Mouse (Mus musculus) limb, embryonic 10.5 days (tissue): ENCODE measurements around the gene Myh3. TPM values are rescaled to one million over a fixed set of nuclear protein-coding genes. Genes with fewer than 3 reads are reported as not detected.

Experiments used
- DNase-seq: peaks from one replicate; pipeline ENCODE4 v3.0.0-alpha.2; 2017; ENCODE audit warnings: low spot score
- H3K27ac ChIP-seq: fragments of 300-500 bp; sonication (generic); 2 replicates; pipeline ENCODE4 v1.5.1; 2016; ENCODE audit warnings: mild to moderate bottlenecking
- H3K27me3 ChIP-seq: fragments of 300-500 bp; sonication (generic); 2 replicates; pipeline ENCODE4 v1.6.1; 2016; ENCODE audit warnings: low read depth, mild to moderate bottlenecking; ENCODE audit not compliant: poor library complexity, severe bottlenecking
- H3K36me3 ChIP-seq: fragments of 300-500 bp; sonication (generic); 2 replicates; pipeline ENCODE4 v1.6.1; 2016; ENCODE audit warnings: mild to moderate bottlenecking, moderate library complexity
- H3K4me1 ChIP-seq: fragments of 300-500 bp; sonication (generic); 2 replicates; pipeline ENCODE4 v1.6.1; 2016
- H3K4me3 ChIP-seq: fragments of 300-500 bp; sonication (generic); 2 replicates; pipeline ENCODE4 v1.5.1; 2016; ENCODE audit warnings: mild to moderate bottlenecking, moderate library complexity
- H3K9me3 ChIP-seq: fragments of 300-500 bp; sonication (generic); replicated peaks from 2 replicates; pipeline ENCODE4 v1.6.1; 2016; ENCODE audit warnings: mild to moderate bottlenecking
- WGBS: fragments of 180-500 bp; shearing (Covaris S2); methylation state at CpG from one replicate; pipeline ENCODE4 v1.1.7; 2016; 5-methylcytosine and 5-hydroxymethylcytosine counted together
- polyA plus RNA-seq: library from polyadenylated mRNA; unstranded; fragments of >200 nt; fragmentation: Nextera tagmentation; extraction: Ambion mirVana; gene quantifications from 2 replicates; pipeline ENCODE4 v1.2.1, GENCODE M21; 2016

The Myh3 gene
- polyA plus RNA-seq, 1 experiment from 2014 or later: 0.78 TPM

DNA sequence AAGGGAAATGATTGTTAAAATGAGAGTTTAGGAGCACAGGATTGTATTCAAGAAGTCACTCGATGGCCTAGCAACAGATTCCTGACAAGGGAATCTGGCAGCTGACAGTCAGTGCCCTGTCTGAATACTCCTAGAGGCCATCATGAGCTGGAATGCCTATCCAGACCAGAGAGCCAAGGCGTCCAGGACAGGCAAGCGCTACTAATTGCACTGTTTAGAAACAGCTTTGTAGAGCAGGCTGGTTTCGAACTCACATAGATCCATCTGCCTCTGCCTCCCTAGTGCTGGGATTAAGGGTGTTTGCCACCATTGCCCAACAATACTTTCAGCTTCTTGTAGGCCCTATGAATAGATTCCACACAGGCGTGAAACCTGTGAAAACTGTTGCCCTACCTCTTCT, 36.2 kb downstream of the Myh3 start:
- Histone ChIP-seq H3K27me3 (no peaks in the 10 kb centered on the region), H3K9me3 (no peaks in the 10 kb centered on the region), H3K36me3 (no peaks in the 10 kb centered on the region), H3K4me3 (no peak overlapping the region), H3K4me1 (0 out of 2 replicates have a peak, but pooled peaks cover 3% of the 10 kb centered on the region), H3K27ac (no peak overlapping the region)
- WGBS: 92% methylated on average over 5 of the region's 5 CpGs
- DNase-seq: no peak

GRCm38 (mm10) chr11:67114901-67115300, 36.8 kb downstream of the Myh3 start:
- DNase-seq: no peak
- Histone ChIP-seq H3K27ac (no peak overlapping the region), H3K4me1 (0 out of 2 replicates have a peak, but pooled peaks cover 3% of the 10 kb centered on the region), H3K36me3 (no peaks in the 10 kb centered on the region), H3K9me3 (no peaks in the 10 kb centered on the region), H3K4me3 (no peak overlapping the region), H3K27me3 (no peaks in the 10 kb centered on the region)
- WGBS: 92% methylated on average over 12 of the region's 12 CpGs

GRCm38 (mm10) chr11:67116725-67117124, 38.6 kb downstream of the Myh3 start:
- Histone ChIP-seq H3K27ac (no peak overlapping the region), H3K36me3 (no peaks in the 10 kb centered on the region), H3K9me3 (no peaks in the 10 kb centered on the region), H3K27me3 (no peaks in the 10 kb centered on the region), H3K4me3 (no peak overlapping the region), H3K4me1 (0 out of 2 replicates have a peak, but pooled peaks cover 2% of the 10 kb centered on the region)
- no peak for DNase-seq
- WGBS: 82% methylated on average over 5 of the region's 5 CpGs

DNA sequence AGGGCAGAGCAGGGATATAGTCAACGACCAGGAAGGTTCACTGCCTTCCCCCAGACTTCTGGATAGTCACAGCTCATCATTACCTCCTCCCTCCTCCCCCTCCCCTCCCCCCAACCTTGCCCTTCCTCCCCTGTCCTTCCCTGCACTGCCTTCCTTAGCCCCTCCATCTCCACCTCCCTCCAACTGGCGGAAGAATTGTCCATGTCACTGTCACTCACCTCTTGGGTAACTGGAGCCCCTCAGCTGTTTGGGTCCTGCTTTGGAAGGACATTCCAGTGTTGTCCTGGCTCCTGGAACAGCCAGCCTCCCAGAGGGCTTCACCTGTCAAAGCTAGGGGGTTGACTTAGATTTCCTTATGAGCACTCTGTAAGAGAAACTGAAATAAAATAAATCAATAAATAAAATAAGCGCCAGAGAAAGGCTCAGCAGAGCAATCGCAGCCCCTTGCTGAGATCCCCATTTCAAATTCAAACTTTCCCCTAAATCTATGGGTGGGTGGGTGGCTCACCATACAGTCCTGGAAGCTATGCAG, 41.5 kb downstream of the Myh3 start:
- Histone ChIP-seq H3K4me1 (no peaks in the 10 kb centered on the region), H3K27me3 (no peaks in the 10 kb centered on the region), H3K27ac (no peak overlapping the region), H3K4me3 (no peak overlapping the region), H3K9me3 (no peaks in the 10 kb centered on the region), H3K36me3 (no peaks in the 10 kb centered on the region)
- 46% methylated on average over 4 of the region's 4 CpGs for WGBS
- DNase-seq: no peak

DNA sequence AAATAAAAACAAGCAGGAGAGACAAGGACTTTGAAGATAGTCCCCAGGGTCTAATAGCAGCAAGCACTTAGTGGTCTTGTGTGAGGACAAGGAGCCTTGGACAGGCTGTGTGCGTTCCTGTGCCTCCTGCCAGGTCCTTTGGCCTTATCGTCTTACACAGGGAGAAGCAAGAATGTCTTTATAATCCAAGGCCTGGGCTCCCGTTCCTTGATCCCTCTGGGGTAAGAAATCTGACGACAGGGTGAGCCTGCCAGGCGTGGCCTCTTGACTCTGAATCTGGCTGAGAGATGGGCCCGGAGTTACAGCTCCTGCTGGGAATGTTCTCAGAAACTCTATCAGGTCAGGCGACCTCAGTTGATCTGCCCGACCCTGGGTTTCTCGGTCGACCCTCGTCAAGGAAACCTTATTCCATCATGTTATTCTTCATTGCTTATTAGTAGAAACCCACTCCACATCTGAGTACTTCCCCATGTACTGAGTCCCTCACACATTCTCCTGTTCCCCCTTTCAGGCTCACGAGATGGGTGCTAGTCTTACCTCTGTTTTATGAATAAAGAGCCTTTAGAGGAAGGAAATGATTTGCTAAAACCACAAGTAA, 42.7 kb downstream of the Myh3 start:
- H3K9me3 ChIP-seq: no peaks in the 10 kb centered on the region
- H3K27ac ChIP-seq: no peak overlapping the region
- DNase-seq: no peak
- 56% methylated on average over 12 of the region's 12 CpGs for WGBS
- H3K4me3 ChIP-seq: no peak overlapping the region
- peaks cover 4% of the 10 kb centered on the region; the same call in 1 of the 2 replicates for H3K4me1 ChIP-seq
- H3K36me3 ChIP-seq: no peaks in the 10 kb centered on the region
- no peaks in the 10 kb centered on the region for H3K27me3 ChIP-seq

DNA sequence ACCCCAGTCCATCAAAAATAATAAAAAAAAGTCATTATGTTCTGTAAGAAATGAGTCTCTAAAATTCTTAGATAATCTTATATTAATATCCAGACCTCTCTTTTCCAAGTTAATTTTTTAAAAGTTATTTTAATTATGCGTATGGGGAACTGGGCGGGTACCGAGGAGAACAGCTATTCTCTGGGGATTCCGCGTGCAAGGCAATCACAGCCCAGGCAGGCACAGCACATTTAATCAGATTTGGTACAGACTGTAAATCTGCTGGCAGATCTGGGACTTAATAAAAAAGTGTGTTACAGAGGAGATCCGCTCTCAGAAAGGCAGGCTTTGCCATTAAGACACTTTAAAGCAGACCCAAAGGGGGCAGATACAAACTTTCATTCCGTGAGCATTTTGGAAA, 46.8 kb downstream of the Myh3 start:
- Histone ChIP-seq H3K27ac (no peak overlapping the region), H3K4me3 (no peak overlapping the region), H3K9me3 (no peaks in the 10 kb centered on the region), H3K4me1 (peaks cover 4% of the 10 kb centered on the region; the same call in 1 of the 2 replicates), H3K36me3 (no peaks in the 10 kb centered on the region), H3K27me3 (no peaks in the 10 kb centered on the region)
- 87% methylated on average over 7 of the region's 7 CpGs for WGBS
- DNase-seq: no peak

DNA sequence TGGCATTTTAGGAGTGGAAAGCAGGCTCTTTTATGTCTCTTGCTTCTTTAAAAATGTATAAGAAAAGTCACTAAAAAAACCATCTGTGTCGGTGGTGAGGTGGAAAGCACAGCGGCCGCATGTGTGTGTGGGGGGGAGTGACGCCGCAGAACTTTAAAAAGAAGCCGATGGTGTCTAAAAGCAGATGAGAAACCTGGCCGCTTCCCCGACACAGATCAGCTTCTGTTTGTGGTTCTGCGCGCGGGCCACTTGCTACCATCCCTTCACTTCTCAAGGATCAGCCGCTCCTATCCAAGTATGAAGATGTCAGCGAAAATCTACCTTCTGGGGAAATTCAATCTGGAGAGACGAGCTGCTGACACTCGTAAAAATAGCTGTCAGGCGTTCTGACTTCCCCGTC, 47.3 kb downstream of the Myh3 start:
- H3K27me3 ChIP-seq: no peaks in the 10 kb centered on the region
- no peak overlapping the region for H3K4me3 ChIP-seq
- no peak overlapping the region for H3K27ac ChIP-seq
- peaks cover 4% of the 10 kb centered on the region; the same call in 1 of the 2 replicates for H3K4me1 ChIP-seq
- DNase-seq: no peak
- no peaks in the 10 kb centered on the region for H3K36me3 ChIP-seq
- 73% methylated on average over 17 of the region's 17 CpGs for WGBS
- H3K9me3 ChIP-seq: no peaks in the 10 kb centered on the region

DNA sequence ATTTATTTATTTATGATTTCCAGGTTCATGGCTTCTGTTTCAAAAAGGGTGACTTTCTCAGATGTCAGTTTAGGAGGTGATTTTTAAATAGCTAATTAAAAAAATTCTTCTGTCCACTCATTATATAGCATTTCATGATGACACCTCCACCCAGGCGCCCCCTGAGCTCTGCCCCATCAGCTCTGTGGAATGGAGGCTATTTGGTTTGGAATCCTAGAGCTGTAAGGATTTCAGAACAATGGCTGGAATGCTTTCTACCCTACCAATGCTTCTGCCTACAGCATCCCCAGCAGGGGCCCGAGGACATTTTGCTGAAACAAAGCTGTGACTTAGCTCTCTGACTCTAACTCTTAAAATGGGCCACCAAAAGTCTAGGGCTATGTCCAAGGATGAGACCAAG, 55.4 kb downstream of the Myh3 start:
- Histone ChIP-seq H3K27ac (no peak overlapping the region), H3K4me1 (no peaks in the 10 kb centered on the region), H3K27me3 (no peaks in the 10 kb centered on the region), H3K4me3 (no peak overlapping the region), H3K36me3 (no peaks in the 10 kb centered on the region), H3K9me3 (no peaks in the 10 kb centered on the region)
- WGBS: 89% methylated on average over 2 of the region's 2 CpGs
- DNase-seq: no peak

- Histone ChIP-seq H3K4me3 (no peak overlapping the region), H3K4me1 (0 out of 2 replicates have a peak, but pooled peaks cover 2% of the 10 kb centered on the region), H3K27ac (no peak overlapping the region), H3K36me3 (no peaks in the 10 kb centered on the region), H3K27me3 (no peaks in the 10 kb centered on the region), H3K9me3 (no peaks in the 10 kb centered on the region)
- 91% methylated on average over 6 of the region's 6 CpGs for WGBS
- no peak for DNase-seq
These were observed 56.6 kb downstream of the Myh3 start for GRCm38 (mm10) chr11:67134654-67135053.

GRCm38 (mm10) chr11:67135532-67135931, 57.4 kb downstream of the Myh3 start:
- H3K4me1 ChIP-seq: 0 out of 2 replicates have a peak, but pooled peaks cover 2% of the 10 kb centered on the region
- H3K27me3 ChIP-seq: no peaks in the 10 kb centered on the region
- H3K27ac ChIP-seq: no peak overlapping the region
- 92% methylated on average over 2 of the region's 2 CpGs for WGBS
- no peak overlapping the region for H3K4me3 ChIP-seq
- no peaks in the 10 kb centered on the region for H3K9me3 ChIP-seq
- no peaks in the 10 kb centered on the region for H3K36me3 ChIP-seq
- DNase-seq: no peak

DNA sequence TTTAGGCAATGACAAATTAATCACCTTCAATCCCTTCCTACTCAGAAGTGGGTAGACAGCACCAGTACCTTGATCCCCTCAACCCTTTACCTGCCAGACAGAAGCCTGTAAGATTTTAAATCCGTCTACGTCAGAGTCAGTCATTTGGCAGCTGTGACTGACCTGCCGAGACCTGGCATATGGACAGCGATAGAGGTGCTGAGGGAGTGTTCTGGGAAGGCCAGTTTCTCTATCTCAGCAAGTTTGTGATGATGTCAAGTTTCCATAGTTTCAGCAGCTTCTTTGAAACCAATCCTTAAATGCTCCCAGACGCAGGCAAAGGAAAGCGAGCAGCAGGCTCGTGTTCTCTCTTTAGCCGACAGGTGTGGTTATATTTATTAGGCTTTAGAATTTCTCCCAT, 61.5 kb downstream of the Myh3 start:
- H3K27ac ChIP-seq: no peak overlapping the region
- H3K4me1 ChIP-seq: 0 out of 2 replicates have a peak, but pooled peaks cover 2% of the 10 kb centered on the region
- 74% methylated on average over 8 of the region's 8 CpGs for WGBS
- H3K9me3 ChIP-seq: no peaks in the 10 kb centered on the region
- no peaks in the 10 kb centered on the region for H3K36me3 ChIP-seq
- no peaks in the 10 kb centered on the region for H3K27me3 ChIP-seq
- H3K4me3 ChIP-seq: no peak overlapping the region
- DNase-seq: no peak

- Histone ChIP-seq H3K36me3 (no peaks in the 10 kb centered on the region), H3K9me3 (no peaks in the 10 kb centered on the region), H3K27ac (no peak overlapping the region), H3K4me1 (0 out of 2 replicates have a peak, but pooled peaks cover 2% of the 10 kb centered on the region), H3K4me3 (no peak overlapping the region), H3K27me3 (no peaks in the 10 kb centered on the region)
- no peak for DNase-seq
- WGBS: 83% methylated on average over 5 of the region's 5 CpGs
These were observed 62.1 kb downstream of the Myh3 start for GRCm38 (mm10) chr11:67140175-67140574.

GRCm38 (mm10) chr11:67141031-67141430, 62.9 kb downstream of the Myh3 start:
- Histone ChIP-seq H3K27ac (no peak overlapping the region), H3K4me3 (no peak overlapping the region), H3K4me1 (0 out of 2 replicates have a peak, but pooled peaks cover 2% of the 10 kb centered on the region), H3K27me3 (no peaks in the 10 kb centered on the region), H3K36me3 (no peaks in the 10 kb centered on the region), H3K9me3 (no peaks in the 10 kb centered on the region)
- 83% methylated on average over 6 of the region's 6 CpGs for WGBS
- no peak for DNase-seq
